In the genomic region with DNA sequence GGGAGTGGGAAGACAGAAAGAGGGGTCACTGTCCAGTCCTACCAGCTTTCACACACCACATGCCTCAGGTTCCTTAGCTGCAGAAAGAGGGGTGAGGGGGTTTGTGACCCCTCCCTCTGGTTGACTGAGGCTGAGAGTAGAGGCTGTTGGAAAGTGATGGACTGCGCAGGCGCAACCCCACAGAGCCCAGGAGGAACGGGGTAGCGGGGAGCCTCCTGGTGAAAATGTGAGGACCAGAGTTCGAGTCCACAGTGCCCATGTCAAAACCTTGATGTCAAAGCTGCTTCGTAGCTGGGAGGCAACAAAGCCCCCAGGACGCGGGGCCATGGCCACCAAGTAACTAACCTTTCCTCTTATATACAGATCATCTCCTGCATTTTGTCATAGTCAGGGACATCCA, we compare ENCODE assay signal across 25 mouse cellular contexts. TPM values are rescaled to one million over a fixed set of nuclear protein-coding genes. Genes with fewer than 3 reads are reported as not detected.
DNase-seq lines count a peak whose midpoint lies in the region; ATAC-seq and TF ChIP-seq lines count a peak whose summit lies in the region.
"Had no signal": no experiment of that assay in that cellular context is flagged by ENCODE, and none has a peak within 500 bp of the region (broad histone marks: within the 10 kb centered on the region; RNA-seq: fewer than 3 reads in every experiment).

No protein-coding gene starts in this region.

- no peak overlapping the region for H3K9ac ChIP-seq in midbrain, embryonic 11.5 days (ENCODE audit: low read length)
- no peak overlapping the region for H3K9ac ChIP-seq in midbrain, postnatal 0 days (replicated peaks; ENCODE audit: low read length, poor library complexity, severe bottlenecking)
- H3K9ac ChIP-seq: heart, embryonic 13.5 days; hindbrain, embryonic 14.5 days had no signal

- H3K27me3 ChIP-seq in midbrain, embryonic 11.5 days (ENCODE audit: control insufficient read depth, insufficient read depth, low read length), result peaks cover 57% of the 10 kb centered on the region
- peaks cover 18% of the 10 kb centered on the region for H3K27me3 ChIP-seq in midbrain, postnatal 0 days (ENCODE audit: insufficient read depth, low read length)
- H3K27me3 ChIP-seq in G1E (ENCODE audit: insufficient read depth, low read length), result peaks cover 54% of the 10 kb centered on the region

- 88% methylated on average over 8 of the region's 8 CpGs for WGBS in midbrain, embryonic 11.5 days
- 93% methylated on average over 8 of the region's 8 CpGs for WGBS in midbrain, postnatal 0 days

- intact Hi-C loops in heart, postnatal 14 days (cut with DNase I), result no loop called here

- no peaks in the 10 kb centered on the region for H3K9me3 ChIP-seq in midbrain, embryonic 11.5 days (ENCODE audit: control insufficient read depth, low read length)
- H3K9me3 ChIP-seq in midbrain, postnatal 0 days (ENCODE audit: low read length), result no peaks in the 10 kb centered on the region
- H3K9me3 ChIP-seq in G1E (replicated peaks), result no peaks in the 10 kb centered on the region
- H3K9me3 ChIP-seq: forebrain, embryonic 10.5 days; heart, embryonic 13.5 days had no signal

- ATAC-seq in midbrain, embryonic 11.5 days (ENCODE audit: low FRiP score), result no peak
- ATAC-seq in midbrain, postnatal 0 days (ENCODE audit: low FRiP score), result no peak
- no peak for ATAC-seq in G1E (ENCODE audit: extremely low read depth, insufficient number of reproducible peaks, low FRiP score, poor library complexity, severe bottlenecking)
- ATAC-seq in megakaryocyte-erythroid progenitor cell, adult 5-6 weeks (replicated peaks; ENCODE audit: low FRiP score, low TSS enrichment, poor library complexity, severe bottlenecking), result 0 out of 2 replicates have a peak, but pooled peaks have one; percentile 6
- ATAC-seq: inflammation-experienced regulatory T-cells, adult 6 months had no signal

- no peak for TF ChIP-seq CTCF in midbrain, postnatal 0 days (IDR thresholded peaks at IDR 0.05)
- no peak for TF ChIP-seq CTCF in G1E (IDR thresholded peaks at IDR 0.05; ENCODE audit: low read depth, low read length)

- peak; percentile 2 for DNase-seq in heart, postnatal 4 days
- DNase-seq in heart, postnatal 14 days, result no peak
- DNase-seq in midbrain, embryonic 11.5 days (ENCODE audit: low spot score, missing footprints), result peak; percentile 74
- no peak for DNase-seq in midbrain, postnatal 0 days (ENCODE audit: low spot score)
- DNase-seq in G1E (ENCODE audit: low spot score), result no peak
- DNase-seq in spleen, postnatal 36 days (ENCODE audit: low spot score in 2 of 2), result no peak
- no peak for DNase-seq in embryo, embryonic 10 days (ENCODE audit: low spot score)
- DNase-seq: adrenal gland, adult 2 months; B cell, adult 2 months; cerebellum, adult 11 months; gastrocnemius, postnatal 14 days; heart, adult 18-20 months; heart, postnatal 36 days; kidney, adult 18-20 months; lung, postnatal 4 days; retina, postnatal 1 day; spleen, adult 18-20 months had no signal

- H3K27ac ChIP-seq in midbrain, embryonic 11.5 days (ENCODE audit: low read depth, low read length), result no peak overlapping the region
- no peak overlapping the region for H3K27ac ChIP-seq in midbrain, postnatal 0 days (ENCODE audit: low read depth, low read length)
- H3K27ac ChIP-seq: forebrain, embryonic 10.5 days; heart, embryonic 13.5 days; hindbrain, embryonic 14.5 days; kidney, postnatal 0 days had no signal

- no peaks in the 10 kb centered on the region for H3K4me1 ChIP-seq in midbrain, embryonic 11.5 days (ENCODE audit: control insufficient read depth, insufficient read depth, low read length)
- H3K4me1 ChIP-seq in midbrain, postnatal 0 days (ENCODE audit: insufficient read depth, low read length), result no peaks in the 10 kb centered on the region
- H3K4me1 ChIP-seq in G1E (ENCODE audit: insufficient read depth, low read depth, low read length), result peaks cover 48% of the 10 kb centered on the region

- no peak overlapping the region for H3K4me3 ChIP-seq in midbrain, embryonic 11.5 days (ENCODE audit: low read depth, low read length)
- no peak overlapping the region for H3K4me3 ChIP-seq in midbrain, postnatal 0 days (ENCODE audit: low read depth, low read length)
- peak overlapping the region; percentile 57; the same call in 1 of the 2 replicates for H3K4me3 ChIP-seq in G1E (ENCODE audit: low read depth, low read length)
- H3K4me3 ChIP-seq: forebrain, embryonic 10.5 days; heart, embryonic 13.5 days had no signal

- H3K36me3 ChIP-seq in midbrain, embryonic 11.5 days (ENCODE audit: control insufficient read depth, insufficient read depth, low read length), result no peaks in the 10 kb centered on the region
- peaks cover 7% of the 10 kb centered on the region; the same call in 1 of the 2 replicates for H3K36me3 ChIP-seq in midbrain, postnatal 0 days (ENCODE audit: insufficient read depth, low read length)
- H3K36me3 ChIP-seq in G1E (replicated peaks), result no peaks in the 10 kb centered on the region
- H3K36me3 ChIP-seq: forebrain, embryonic 10.5 days; heart, embryonic 13.5 days had no signal

- H3K4me2 ChIP-seq in midbrain, embryonic 11.5 days, result no peak overlapping the region
- no peak overlapping the region for H3K4me2 ChIP-seq in midbrain, postnatal 0 days (ENCODE audit: low read depth, low read length, poor library complexity, severe bottlenecking)
- H3K4me2 ChIP-seq: heart, embryonic 13.5 days; hindbrain, embryonic 14.5 days had no signal

RNA-seq across cellular contexts. Expression of a gene that starts 2.2 kb away (rescaled TPM):
- 100 to 1,000 TPM; 125 to 130 TPM for total RNA-seq in heart, postnatal 4 days (2021)
- 100 to 1,000 TPM; 133 TPM for total RNA-seq in heart, postnatal 14 days (2021)
- 6.6 and 6.9 TPM in 2 replicates for polyA plus RNA-seq in midbrain, embryonic 11.5 days (2014; fragmentation: Nextera tagmentation; extraction: Ambion mirVana)
- 16.2 and 17.4 TPM in 2 replicates for total RNA-seq in midbrain, postnatal 0 days (2014; rRNA removed)
- 19.1 and 21.3 TPM in 2 replicates for polyA plus RNA-seq in midbrain, postnatal 0 days (2015; fragmentation: Nextera tagmentation; extraction: Ambion mirVana)
- total RNA-seq in G1E (2014; fragmentation: Nextera tagmentation) (6.9 and 9.5 TPM in 2 replicates), G1E (2017) (0.52 and 0.66 TPM in 2 replicates)
- polyA plus RNA-seq in G1E (2012), result 16.1 and 19.3 TPM in 2 replicates
- total RNA-seq in megakaryocyte-erythroid progenitor cell, adult 5-6 weeks (2014; fragmentation: Nextera tagmentation), result 10.6 and 15.9 TPM in 2 replicates
- total RNA-seq in megakaryocyte-erythroid progenitor cell, adult 5-6 weeks (2017), result 3.0 and 3.4 TPM in 2 replicates

RNA-seq across cellular contexts. Expression of a gene that starts 24.9 kb away (rescaled TPM):
- under 1 TPM; 0.09 to 0.33 TPM for total RNA-seq in heart, postnatal 4 days (2021)
- total RNA-seq in heart, postnatal 14 days (2021), result under 1 TPM; 0.15 to 0.19 TPM
- 10.0 and 13.1 TPM in 2 replicates for polyA plus RNA-seq in midbrain, embryonic 11.5 days (2014; fragmentation: Nextera tagmentation; extraction: Ambion mirVana)
- 142 and 206 TPM in 2 replicates for total RNA-seq in midbrain, postnatal 0 days (2014; rRNA removed)
- polyA plus RNA-seq in midbrain, postnatal 0 days (2015; fragmentation: Nextera tagmentation; extraction: Ambion mirVana), result 61.5 and 74.0 TPM in 2 replicates
- not detected in 2 replicates for total RNA-seq in G1E (2014; fragmentation: Nextera tagmentation)
- total RNA-seq in G1E (2017), result 0.05 and 0.06 TPM in 2 replicates
- 0.05 and 0.09 TPM in 2 replicates for polyA plus RNA-seq in G1E (2012)
- 0.32 TPM in 1 of 2 replicates, not detected in the other for total RNA-seq in megakaryocyte-erythroid progenitor cell, adult 5-6 weeks (2014; fragmentation: Nextera tagmentation)
- total RNA-seq in megakaryocyte-erythroid progenitor cell, adult 5-6 weeks (2017), result 0.38 TPM in 1 of 2 replicates, not detected in the other
- total RNA-seq: liver, adult 2 months; monocyte, adult 5-6 weeks had no signal
- polyA plus RNA-seq: liver, adult 2 months had no signal

RNA-seq across cellular contexts. Expression of a gene that starts 38.6 kb away (rescaled TPM):
- 10 to 100 TPM; 57.1 to 62.3 TPM for total RNA-seq in heart, postnatal 4 days (2021)
- total RNA-seq in heart, postnatal 14 days (2021), result 10 to 100 TPM; 55.4 to 62.0 TPM
- 40.4 and 44.5 TPM in 2 replicates for polyA plus RNA-seq in midbrain, embryonic 11.5 days (2014; fragmentation: Nextera tagmentation; extraction: Ambion mirVana)
- total RNA-seq in midbrain, postnatal 0 days (2014; rRNA removed), result 83.0 and 93.1 TPM in 2 replicates
- polyA plus RNA-seq in midbrain, postnatal 0 days (2015; fragmentation: Nextera tagmentation; extraction: Ambion mirVana), result 58.1 and 63.3 TPM in 2 replicates
- total RNA-seq in G1E (2014; fragmentation: Nextera tagmentation) (58.2 and 72.3 TPM in 2 replicates), G1E (2017) (35.5 and 50.1 TPM in 2 replicates)
- 154 and 179 TPM in 2 replicates for polyA plus RNA-seq in G1E (2012)
- 91.4 and 117 TPM in 2 replicates for total RNA-seq in megakaryocyte-erythroid progenitor cell, adult 5-6 weeks (2014; fragmentation: Nextera tagmentation)
- total RNA-seq in megakaryocyte-erythroid progenitor cell, adult 5-6 weeks (2017), result 42.4 and 71.2 TPM in 2 replicates

RNA-seq across cellular contexts. Expression of a gene that starts 42.3 kb away (rescaled TPM):
- under 1 TPM; 0.50 to 0.57 TPM for total RNA-seq in heart, postnatal 4 days (2021)
- total RNA-seq in heart, postnatal 14 days (2021), result 1 to 10 TPM in 1 of 2 experiments, under 1 TPM in 1; 0.96 to 1.2 TPM
- 0.37 and 0.43 TPM in 2 replicates for polyA plus RNA-seq in midbrain, embryonic 11.5 days (2014; fragmentation: Nextera tagmentation; extraction: Ambion mirVana)
- total RNA-seq in midbrain, postnatal 0 days (2014; rRNA removed), result 0.09 and 0.16 TPM in 2 replicates
- 0.40 and 0.41 TPM in 2 replicates for polyA plus RNA-seq in midbrain, postnatal 0 days (2015; fragmentation: Nextera tagmentation; extraction: Ambion mirVana)
- total RNA-seq in G1E (2014; fragmentation: Nextera tagmentation) (not detected in 2 replicates), G1E (2017) (1.6 and 1.9 TPM in 2 replicates)
- 0.75 and 1.00 TPM in 2 replicates for polyA plus RNA-seq in G1E (2012)
- 19.0 and 22.2 TPM in 2 replicates for total RNA-seq in megakaryocyte-erythroid progenitor cell, adult 5-6 weeks (2014; fragmentation: Nextera tagmentation)
- total RNA-seq in megakaryocyte-erythroid progenitor cell, adult 5-6 weeks (2017), result 17.2 and 18.9 TPM in 2 replicates

Comparison
In these comparisons a context has a peak if more than half of its experiments do, and no peak if none do; other contexts are left out.
1. DNase-seq: peak in heart, postnatal 4 days (single experiment) and midbrain, embryonic 11.5 days (single experiment); none in heart, postnatal 14 days (0 of 2), midbrain, postnatal 0 days (single experiment), G1E (single experiment), spleen, postnatal 36 days (0 of 2) and embryo, embryonic 10 days (single experiment).
2. RNA of a gene that starts 24.9 kb away (total RNA-seq): 142 to 206 TPM in midbrain, postnatal 0 days; 0.09 to 0.33 TPM in heart, postnatal 4 days, 0.15 to 0.19 TPM in heart, postnatal 14 days, 0.05 to 0.06 TPM in G1E and 0.32 to 0.38 TPM in megakaryocyte-erythroid progenitor cell, adult 5-6 weeks; every median in the first group is over 100 times any median in the second.